Mouse (Mus musculus): ENCODE data around the gene Scgb2b26.

GRCm38 (mm10) chr7:33900803-33901202, 44.0 kb downstream of the Scgb2b26 start:
- TF ChIP-seq CTCF (IDR thresholded peaks at IDR 0.05; ENCODE audit: low read depth, low read length) (no peak), POLR2A (IDR thresholded peaks at IDR 0.05; ENCODE audit: insufficient read depth, low read length) (no peak), EP300 (IDR thresholded peaks at IDR 0.05; ENCODE audit: insufficient read depth, low read depth, low read length) (no peak)

Data from ES-Bruce4 (cell line).